Mouse (Mus musculus): ENCODE data around the gene A930017K11Rik. TPM values are rescaled to one million over a fixed set of nuclear protein-coding genes. Genes with fewer than 3 reads are reported as not detected.
A peak's percentile ranks its signal among the peaks of the same experiment; 100 is the strongest.

A930017K11Rik gene
- polyA plus RNA-seq, 1 experiment from 2014 or later = 0.36 TPM

GRCm38 (mm10) chr17:25919786-25920642 lies 32.4 kb downstream of the A930017K11Rik start:
- no peaks in the 10 kb centered on the region for H3K9me3 ChIP-seq (replicated peaks)
- peak overlapping the region; percentile 94 for H3K4me3 ChIP-seq
- WGBS (ENCODE audit: insufficient replicate concordance) = under 1% methylated on average over 38 of the region's 40 CpGs
- H3K36me3 ChIP-seq = peaks cover 17% of the 10 kb centered on the region
- peaks cover 51% of the 10 kb centered on the region for H3K4me1 ChIP-seq
- peak overlapping the region; percentile 94 for H3K27ac ChIP-seq
- H3K27me3 ChIP-seq (replicated peaks) = no peaks in the 10 kb centered on the region
- peak overlapping the region; percentile 94 for H3K4me2 ChIP-seq
- H3K9ac ChIP-seq = peak overlapping the region; percentile 90
- peak; percentile 94 for ATAC-seq

DNA sequence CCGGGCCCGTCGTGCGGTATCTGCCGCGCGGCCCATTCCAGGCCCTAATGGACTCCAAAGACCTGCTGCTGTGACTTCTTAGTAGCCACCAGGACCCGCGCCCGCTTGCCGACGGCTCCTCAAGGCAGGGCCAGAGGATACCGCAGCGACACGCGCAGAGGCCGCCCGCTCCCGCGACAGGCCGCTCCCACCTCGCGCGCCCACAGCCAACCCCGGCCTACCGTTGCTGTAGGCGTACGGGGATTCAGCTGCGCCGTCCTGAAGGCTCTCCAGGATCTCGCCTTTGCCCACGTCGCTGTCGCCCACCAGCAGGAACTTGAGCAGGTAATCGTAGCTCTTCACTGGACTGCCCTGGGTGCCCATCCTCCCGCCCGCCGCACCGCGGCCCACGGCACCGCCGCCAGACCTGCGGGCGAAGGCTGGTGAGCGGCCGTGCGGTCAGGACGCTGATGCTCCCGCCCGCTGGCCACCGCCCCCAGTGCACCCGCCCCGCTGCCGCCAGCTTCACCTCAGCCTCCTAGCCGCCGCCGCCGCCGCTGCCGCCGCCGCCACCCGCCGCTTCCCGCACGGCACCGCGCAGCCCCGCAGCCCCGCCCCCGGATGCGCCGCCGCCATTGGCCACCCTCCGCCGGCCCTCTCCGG lies 33.1 kb downstream of the A930017K11Rik start, which contains the start of gene Rab40c:
Gene Rab40c, minus strand, starts transcription at position 584 of the 642 bp plus-strand sequence.
- Histone ChIP-seq H3K27me3 (replicated peaks) (no peaks in the 10 kb centered on the region), H3K9me3 (replicated peaks) (no peaks in the 10 kb centered on the region), H3K4me3 (peak within 1 kb of the TSS; percentile 94), H3K9ac (peak within 1 kb of the TSS; percentile 90), H3K4me2 (peak within 1 kb of the TSS; percentile 94), H3K4me1 (peaks cover 58% of the 10 kb centered on the region), H3K27ac (peak within 1 kb of the TSS; percentile 94), H3K36me3 (peaks cover 10% of the 10 kb centered on the region; the same call in 1 of the 2 replicates)
- no peak for ATAC-seq
- WGBS (ENCODE audit: insufficient replicate concordance) = under 1% methylated on average over 53 of the region's 78 CpGs

- Histone ChIP-seq H3K36me3 (0 out of 2 replicates have a peak, but pooled peaks cover 2% of the 10 kb centered on the region), H3K4me3 (peak overlapping the region; percentile 94), H3K27ac (no peak overlapping the region), H3K9me3 (replicated peaks) (no peaks in the 10 kb centered on the region), H3K4me2 (peak overlapping the region; percentile 94), H3K9ac (peak overlapping the region; percentile 90), H3K27me3 (replicated peaks) (no peaks in the 10 kb centered on the region), H3K4me1 (peaks cover 69% of the 10 kb centered on the region)
- no peak for ATAC-seq
- 81% methylated on average over 9 of the region's 9 CpGs for WGBS (ENCODE audit: insufficient replicate concordance)
These were observed 34.2 kb downstream of the A930017K11Rik start for GRCm38 (mm10) chr17:25918037-25918750.

DNA sequence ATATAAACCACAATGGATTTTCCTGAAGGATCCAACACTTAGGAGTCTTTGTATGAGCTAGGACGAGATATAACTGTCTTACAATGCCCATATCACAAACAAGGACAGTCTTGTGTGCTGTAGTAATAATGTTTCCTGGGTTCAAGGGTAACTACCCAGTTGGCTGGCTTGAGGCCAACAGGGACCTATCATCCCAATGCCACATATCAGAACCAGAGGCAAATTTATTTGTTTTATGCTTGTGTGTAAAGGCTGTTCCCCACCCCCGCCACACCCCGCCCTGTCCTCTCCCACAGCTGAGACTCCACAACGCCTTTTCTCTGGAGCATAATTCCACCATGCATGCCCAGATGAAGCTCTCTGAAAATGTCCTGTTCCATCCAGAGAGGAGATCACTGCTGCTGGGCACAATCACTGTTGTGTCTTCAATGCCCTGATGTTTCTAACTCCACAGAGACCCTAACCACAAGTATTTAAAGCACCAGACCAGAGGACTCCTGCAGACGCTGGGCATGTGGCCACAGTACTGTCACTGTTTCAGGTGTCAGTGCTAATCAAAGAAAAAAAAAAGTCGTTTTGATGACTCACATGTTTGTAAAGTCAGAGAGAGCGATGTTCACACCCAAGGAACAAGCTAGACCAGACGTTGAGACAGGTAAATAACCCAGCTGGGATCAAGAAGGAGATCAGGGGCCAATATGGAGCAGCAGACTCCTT lies 35.3 kb downstream of the A930017K11Rik start:
- Histone ChIP-seq H3K4me1 (peaks cover 67% of the 10 kb centered on the region), H3K4me2 (no peak overlapping the region), H3K27ac (no peak overlapping the region), H3K4me3 (no peak overlapping the region), H3K27me3 (replicated peaks) (no peaks in the 10 kb centered on the region), H3K36me3 (no peaks in the 10 kb centered on the region), H3K9ac (no peak overlapping the region), H3K9me3 (replicated peaks) (no peaks in the 10 kb centered on the region)
- WGBS (ENCODE audit: insufficient replicate concordance) = 64% methylated on average over 8 of the region's 8 CpGs
- no peak for ATAC-seq

DNA sequence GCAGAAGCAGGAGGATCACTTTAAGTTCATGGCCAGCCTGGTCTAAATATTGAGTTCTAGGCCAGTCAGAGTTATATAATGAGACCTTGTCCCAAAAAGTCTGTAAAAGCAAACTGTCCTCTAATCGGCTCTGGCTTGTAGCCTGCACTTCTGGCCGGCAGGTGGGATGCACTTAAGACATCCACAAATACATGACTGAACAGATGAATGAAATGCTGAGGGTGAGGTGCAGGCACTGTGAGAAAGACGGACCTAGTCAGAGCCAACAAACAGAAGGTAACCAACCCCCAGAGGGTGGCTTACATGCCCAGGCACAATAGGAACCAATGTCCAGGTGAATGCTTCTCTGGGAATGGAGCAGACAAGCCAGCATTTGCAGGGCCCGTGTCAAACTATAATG lies 38.1 kb downstream of the A930017K11Rik start:
- H3K4me2 ChIP-seq = no peak overlapping the region
- no peak overlapping the region for H3K4me3 ChIP-seq
- WGBS (ENCODE audit: insufficient replicate concordance) = 41% methylated on average over 4 of the region's 4 CpGs
- H3K27ac ChIP-seq = no peak overlapping the region
- H3K27me3 ChIP-seq (replicated peaks) = no peaks in the 10 kb centered on the region
- no peak overlapping the region for H3K9ac ChIP-seq
- H3K36me3 ChIP-seq = no peaks in the 10 kb centered on the region
- peaks cover 56% of the 10 kb centered on the region for H3K4me1 ChIP-seq
- H3K9me3 ChIP-seq (replicated peaks) = no peaks in the 10 kb centered on the region
- no peak for ATAC-seq

GRCm38 (mm10) chr17:25913877-25914275 lies 38.5 kb downstream of the A930017K11Rik start:
- Histone ChIP-seq H3K4me2 (peak overlapping the region; percentile 0; the same call in 1 of the 2 replicates), H3K4me1 (peaks cover 54% of the 10 kb centered on the region), H3K9me3 (replicated peaks) (no peaks in the 10 kb centered on the region), H3K9ac (no peak overlapping the region), H3K36me3 (no peaks in the 10 kb centered on the region), H3K4me3 (no peak overlapping the region), H3K27me3 (replicated peaks) (no peaks in the 10 kb centered on the region), H3K27ac (no peak overlapping the region)
- no peak for ATAC-seq
- WGBS (ENCODE audit: insufficient replicate concordance) = 14% methylated on average over 1 of the region's 1 CpGs

DNA sequence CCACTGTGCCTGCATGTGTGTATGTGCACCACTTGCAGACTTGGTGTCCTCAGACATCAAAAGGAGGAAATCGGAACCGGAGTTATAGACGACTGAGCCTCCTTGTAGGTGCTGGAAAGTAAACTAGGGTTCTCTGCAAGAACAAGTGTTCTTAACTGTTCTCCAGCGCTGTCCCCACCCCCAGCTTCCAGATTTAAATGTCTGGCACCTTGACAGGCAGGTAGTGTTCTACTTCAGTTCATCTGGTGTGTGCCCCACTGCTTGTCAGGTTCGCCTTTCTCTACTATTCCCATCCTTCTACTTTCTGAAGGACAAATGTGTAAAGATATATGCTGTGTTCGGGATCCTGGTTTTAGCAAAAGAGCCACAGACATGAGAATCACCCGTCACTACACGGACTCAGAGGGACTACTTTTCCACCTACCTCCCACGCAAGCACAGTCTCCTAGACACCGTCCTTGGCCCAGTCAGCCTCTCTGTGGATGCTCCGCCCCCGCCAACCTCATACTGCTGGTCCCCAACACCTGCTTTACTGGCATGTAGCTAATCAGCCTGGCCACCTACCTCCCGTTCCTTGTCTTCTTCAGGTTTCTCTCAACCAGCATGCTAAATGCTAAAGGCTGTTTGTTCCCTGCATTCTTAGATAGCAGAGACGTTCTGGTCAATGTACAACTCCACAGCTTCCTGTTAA lies 39.0 kb downstream of the A930017K11Rik start:
- WGBS (ENCODE audit: insufficient replicate concordance) = 46% methylated on average over 14 of the region's 14 CpGs
- Histone ChIP-seq H3K4me2 (peak overlapping the region; percentile 0), H3K27me3 (replicated peaks) (no peaks in the 10 kb centered on the region), H3K36me3 (no peaks in the 10 kb centered on the region), H3K27ac (no peak overlapping the region), H3K4me1 (peaks cover 49% of the 10 kb centered on the region), H3K9ac (no peak overlapping the region), H3K9me3 (replicated peaks) (no peaks in the 10 kb centered on the region), H3K4me3 (no peak overlapping the region)
- no peak for ATAC-seq

GRCm38 (mm10) chr17:25911816-25912215 lies 40.5 kb downstream of the A930017K11Rik start:
- Histone ChIP-seq H3K27me3 (replicated peaks) (no peaks in the 10 kb centered on the region), H3K27ac (no peak overlapping the region), H3K4me2 (no peak overlapping the region), H3K36me3 (peaks cover 3% of the 10 kb centered on the region; the same call in 1 of the 2 replicates), H3K4me1 (peaks cover 37% of the 10 kb centered on the region), H3K9me3 (replicated peaks) (no peaks in the 10 kb centered on the region), H3K4me3 (no peak overlapping the region), H3K9ac (no peak overlapping the region)
- WGBS (ENCODE audit: insufficient replicate concordance) = 69% methylated on average over 4 of the region's 4 CpGs
- no peak for ATAC-seq

DNA sequence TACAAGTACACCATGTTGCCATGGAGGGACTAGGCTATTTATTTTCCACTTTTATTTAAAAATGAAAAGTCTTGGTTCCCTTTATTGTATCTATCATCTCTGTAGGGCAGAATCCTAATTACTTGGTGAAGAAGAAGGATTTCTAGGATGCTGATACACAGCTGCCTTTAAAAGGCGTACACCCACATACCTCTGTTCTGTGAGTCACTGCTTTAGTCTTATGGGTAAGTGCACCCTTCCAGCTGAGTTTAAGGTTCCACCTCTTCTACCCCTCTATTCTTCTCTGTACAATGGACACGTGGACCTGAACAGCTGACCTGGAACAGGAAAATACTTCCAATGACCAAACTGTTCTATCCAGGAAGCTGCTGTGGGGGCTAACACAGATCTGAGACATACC lies 44.7 kb downstream of the A930017K11Rik start:
- 77% methylated on average over 2 of the region's 2 CpGs for WGBS (ENCODE audit: insufficient replicate concordance)
- H3K27me3 ChIP-seq (replicated peaks) = no peaks in the 10 kb centered on the region
- peaks cover 3% of the 10 kb centered on the region; the same call in 1 of the 2 replicates for H3K36me3 ChIP-seq
- no peaks in the 10 kb centered on the region for H3K9me3 ChIP-seq (replicated peaks)
- no peak overlapping the region for H3K27ac ChIP-seq
- H3K4me1 ChIP-seq = peaks cover 17% of the 10 kb centered on the region; the same call in 1 of the 2 replicates
- H3K4me2 ChIP-seq = no peak overlapping the region
- H3K9ac ChIP-seq = no peak overlapping the region
- ATAC-seq = no peak
- H3K4me3 ChIP-seq = no peak overlapping the region

GRCm38 (mm10) chr17:25903061-25903460 lies 49.3 kb downstream of the A930017K11Rik start:
- no peak for ATAC-seq
- H3K9me3 ChIP-seq (replicated peaks) = no peaks in the 10 kb centered on the region
- peaks cover 18% of the 10 kb centered on the region for H3K36me3 ChIP-seq
- H3K4me2 ChIP-seq = no peak overlapping the region
- no peaks in the 10 kb centered on the region for H3K27me3 ChIP-seq (replicated peaks)
- H3K4me1 ChIP-seq = peaks cover 12% of the 10 kb centered on the region; the same call in 1 of the 2 replicates
- no peak overlapping the region for H3K4me3 ChIP-seq
- H3K27ac ChIP-seq = no peak overlapping the region
- no peak overlapping the region for H3K9ac ChIP-seq
- 67% methylated on average over 3 of the region's 3 CpGs for WGBS (ENCODE audit: insufficient replicate concordance)

DNA sequence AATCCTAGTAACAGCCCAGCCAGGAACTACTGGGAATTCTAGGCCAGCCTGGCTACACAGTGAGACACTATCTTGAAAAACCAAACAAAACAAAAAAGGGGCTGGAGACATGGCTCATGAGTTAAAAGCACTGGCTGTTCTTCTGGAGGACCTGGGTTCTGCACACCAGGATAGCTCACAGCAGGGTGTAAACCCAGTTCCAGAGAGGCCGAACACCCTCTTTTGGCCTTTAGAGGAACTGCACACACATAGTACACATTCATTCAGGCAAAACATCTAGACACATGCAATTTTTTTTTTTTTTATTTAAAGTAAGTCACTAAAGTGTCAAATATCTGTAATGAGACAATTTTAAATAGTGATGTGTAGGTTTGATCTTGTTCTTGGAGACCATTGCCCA lies 52.2 kb downstream of the A930017K11Rik start:
- peaks cover 23% of the 10 kb centered on the region for H3K4me1 ChIP-seq
- peaks cover 14% of the 10 kb centered on the region for H3K36me3 ChIP-seq
- no peak for ATAC-seq
- 92% methylated on average over 1 of the region's 1 CpGs for WGBS (ENCODE audit: insufficient replicate concordance)
- H3K27me3 ChIP-seq (replicated peaks) = no peaks in the 10 kb centered on the region
- no peak overlapping the region for H3K27ac ChIP-seq
- H3K4me3 ChIP-seq = no peak overlapping the region
- H3K9me3 ChIP-seq (replicated peaks) = no peaks in the 10 kb centered on the region
- H3K9ac ChIP-seq = no peak overlapping the region
- no peak overlapping the region for H3K4me2 ChIP-seq
